Comparison of ENCODE assay signal across 11 mouse cellular contexts in the genomic region with DNA sequence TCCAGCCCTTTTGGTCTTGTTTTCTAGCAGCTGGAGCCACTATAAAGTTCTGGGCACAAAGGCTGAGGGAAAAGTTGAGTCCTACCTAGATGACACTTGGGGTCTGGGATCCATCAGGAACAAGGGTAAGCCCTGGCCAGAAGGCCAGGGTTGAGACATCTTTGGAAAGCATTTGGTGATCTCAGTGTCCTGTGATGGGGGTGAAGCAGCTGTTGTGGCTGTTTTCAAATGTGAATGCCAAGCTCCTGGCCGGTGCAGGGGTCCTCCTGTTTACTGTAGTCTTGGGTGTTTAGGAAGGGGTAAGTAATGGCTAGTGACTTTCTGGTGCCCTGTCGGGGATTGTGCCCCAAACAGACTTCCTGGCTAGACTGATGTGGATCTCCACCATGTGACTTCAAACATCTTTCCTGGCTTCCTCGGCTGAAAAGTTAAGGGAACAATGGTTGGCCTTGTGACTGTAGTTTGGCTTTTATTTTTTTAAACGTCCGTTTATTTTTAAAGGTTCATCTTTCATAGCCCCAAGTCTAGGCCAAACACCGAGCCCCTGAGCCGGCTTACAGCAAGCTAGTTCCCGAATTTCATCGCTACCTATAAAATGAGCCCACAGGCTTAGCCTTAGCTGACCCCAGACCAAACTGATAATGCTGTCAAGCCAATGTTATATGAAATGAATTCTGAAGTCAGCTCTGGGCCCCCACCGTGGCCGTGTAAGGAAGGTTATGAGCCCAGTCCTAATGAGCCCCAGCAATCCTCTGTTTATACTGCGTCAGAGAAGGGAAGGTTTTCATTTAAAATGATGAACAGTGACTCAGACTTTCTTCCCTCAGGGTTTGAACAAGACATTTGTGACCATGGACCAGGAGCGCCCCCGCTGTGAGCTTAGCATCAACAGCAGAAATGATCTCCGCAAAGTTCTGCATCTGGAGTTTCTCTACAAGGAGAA. TPM values are rescaled to one million over a fixed set of nuclear protein-coding genes. Genes with fewer than 3 reads are reported as not detected.
DNase-seq lines count a peak whose midpoint lies in the region; ATAC-seq and TF ChIP-seq lines count a peak whose summit lies in the region.
"Had no signal": no experiment of that assay in that cellular context is flagged by ENCODE, and none has a peak within 500 bp of the region (broad histone marks: within the 10 kb centered on the region; RNA-seq: fewer than 3 reads in every experiment).

No protein-coding gene starts in this region.

- peak overlapping the region; percentile 80 for H3K27ac ChIP-seq in gastrocnemius, adult 2 months
- H3K27ac ChIP-seq in heart, embryonic 12.5 days (ENCODE audit: poor library complexity, severe bottlenecking), result 0 out of 2 replicates have a peak overlapping the region, but pooled peaks have one; percentile 17
- H3K27ac ChIP-seq in lung, postnatal 0 days (ENCODE audit: low read length), result peak overlapping the region; percentile 44; the same call in 1 of the 2 replicates

- peaks cover 13% of the 10 kb centered on the region for H3K36me3 ChIP-seq in heart, embryonic 12.5 days
- no peaks in the 10 kb centered on the region for H3K36me3 ChIP-seq in lung, postnatal 0 days (ENCODE audit: insufficient read depth, low read length)

- no peak for ATAC-seq in heart, embryonic 12.5 days (ENCODE audit: insufficient number of reproducible peaks, low FRiP score)
- ATAC-seq in lung, postnatal 0 days, result peak; percentile 66
- ATAC-seq: intestine, postnatal 0 days; Patski had no signal

- H3K27me3 ChIP-seq in heart, embryonic 12.5 days (replicated peaks), result no peaks in the 10 kb centered on the region
- no peaks in the 10 kb centered on the region for H3K27me3 ChIP-seq in lung, postnatal 0 days (replicated peaks; ENCODE audit: insufficient read depth, low read length)
- H3K27me3 ChIP-seq: Patski had no signal

- H3K4me2 ChIP-seq in heart, embryonic 12.5 days, result no peak overlapping the region
- no peak overlapping the region for H3K4me2 ChIP-seq in lung, postnatal 0 days (replicated peaks; ENCODE audit: low read depth, low read length)

- peak; percentile 46 for DNase-seq in gastrocnemius, adult 2 months
- DNase-seq in gastrocnemius, postnatal 10 days, result no peak
- DNase-seq in embryo, embryonic 11 days, result peak; percentile 38
- DNase-seq in lung, postnatal 0 days (ENCODE audit: low spot score), result peak; percentile 71
- no peak for DNase-seq in cerebellum, adult 18-20 months
- DNase-seq in cerebellum, postnatal 36 days, result no peak
- DNase-seq in kidney, adult 9 months, result no peak
- DNase-seq: cerebellum, postnatal 14 days had no signal

- no peak overlapping the region for H3K4me3 ChIP-seq in gastrocnemius, adult 2 months
- no peak overlapping the region for H3K4me3 ChIP-seq in heart, embryonic 12.5 days
- H3K4me3 ChIP-seq in lung, postnatal 0 days (ENCODE audit: low read depth, low read length), result no peak overlapping the region

- no peak for TF ChIP-seq CTCF in gastrocnemius, adult 2 months (IDR thresholded peaks at IDR 0.05)
- TF ChIP-seq CTCF in lung, postnatal 0 days (IDR thresholded peaks at IDR 0.05), result no peak

- no peaks in the 10 kb centered on the region; the same call in none of the 2 replicates for H3K4me1 ChIP-seq in heart, embryonic 12.5 days (replicated peaks)
- H3K4me1 ChIP-seq in lung, postnatal 0 days (ENCODE audit: insufficient read depth, low read depth, low read length), result no peaks in the 10 kb centered on the region

- TF ChIP-seq EP300 in lung, postnatal 0 days (IDR thresholded peaks at IDR 0.05), result peak; percentile 61

- WGBS in heart, embryonic 12.5 days, result 65% methylated on average over 15 of the region's 15 CpGs
- WGBS in lung, postnatal 0 days, result 54% methylated on average over 15 of the region's 15 CpGs

- H3K9ac ChIP-seq in heart, embryonic 12.5 days, result no peak overlapping the region
- no peak overlapping the region for H3K9ac ChIP-seq in lung, postnatal 0 days (replicated peaks; ENCODE audit: low read depth)

- intact Hi-C loops in gastrocnemius, adult 2 months (cut with DNase I), result no loop called here

- no peaks in the 10 kb centered on the region for H3K9me3 ChIP-seq in heart, embryonic 12.5 days (replicated peaks)
- H3K9me3 ChIP-seq in lung, postnatal 0 days (ENCODE audit: low read length), result no peaks in the 10 kb centered on the region

RNA-seq across cellular contexts. Expression of gene Mindy4, which starts 7.5 kb away (rescaled TPM):
- 1 to 10 TPM; 2.7 to 3.8 TPM for total RNA-seq in gastrocnemius, adult 2 months (2021)
- total RNA-seq in gastrocnemius, postnatal 10 days (2021), result 1 to 10 TPM; 3.3 to 4.1 TPM
- polyA plus RNA-seq in heart, embryonic 12.5 days (2016; fragmentation: Nextera tagmentation; extraction: Ambion mirVana), result 6.3 and 7.8 TPM in 2 replicates
- 14.4 and 15.5 TPM in 2 replicates for polyA plus RNA-seq in lung, postnatal 0 days (2015; fragmentation: Nextera tagmentation; extraction: Ambion mirVana)

RNA-seq across cellular contexts. Expression of gene Inmt, which starts 35.9 kb away (rescaled TPM):
- 10 to 100 TPM; 15.5 to 33.0 TPM for total RNA-seq in gastrocnemius, adult 2 months (2021)
- under 1 TPM; 0.25 to 0.89 TPM for total RNA-seq in gastrocnemius, postnatal 10 days (2021)
- polyA plus RNA-seq in heart, embryonic 12.5 days (2016; fragmentation: Nextera tagmentation; extraction: Ambion mirVana), result 0.23 TPM in 1 of 2 replicates, not detected in the other
- 194 and 256 TPM in 2 replicates for polyA plus RNA-seq in lung, postnatal 0 days (2015; fragmentation: Nextera tagmentation; extraction: Ambion mirVana)

Comparison
In these comparisons a context has a peak if more than half of its experiments do, and no peak if none do; other contexts are left out.
1. DNase-seq: peak in gastrocnemius, adult 2 months (single experiment), embryo, embryonic 11 days (single experiment) and lung, postnatal 0 days (single experiment); none in gastrocnemius, postnatal 10 days (single experiment), cerebellum, adult 18-20 months (0 of 2), cerebellum, postnatal 36 days (0 of 2) and kidney, adult 9 months (single experiment).
2. RNA of gene Inmt, which starts 35.9 kb away (total RNA-seq): 15.5 to 33.0 TPM in gastrocnemius, adult 2 months; 0.25 to 0.89 TPM in gastrocnemius, postnatal 10 days; every median in the first group is over 4 times any median in the second.
3. H3K27ac ChIP-seq: peak in every context shown above with its lines; median percentile 80 in gastrocnemius, adult 2 months; 44 in lung, postnatal 0 days; 17 in heart, embryonic 12.5 days.